Mouse (Mus musculus) forebrain, embryonic 11.5 days (tissue): ENCODE measurements around the gene Pla2g4a. TPM values are rescaled to one million over a fixed set of nuclear protein-coding genes. Genes with fewer than 3 reads are reported as not detected.

Source experiments
- ATAC-seq: fragments of 200-750 bp; cut with Nextera tagmentation; replicated peaks from 2 replicates; pipeline ENCODE4 v1.8.0; 2017; ENCODE audit warnings: moderate TSS enrichment; ENCODE audit not compliant: low FRiP score
- DNase-seq: peaks from one replicate; pipeline ENCODE4 v3.0.0-alpha.2; 2017; ENCODE audit warnings: low spot score
- H3K27ac ChIP-seq: fragments of 300-500 bp; sonication (generic); 2 replicates; pipeline ENCODE4 v1.5.1; 2014; ENCODE audit warnings: low read depth, low read length
- H3K27me3 ChIP-seq: fragments of 300-500 bp; sonication (generic); 2 replicates; pipeline ENCODE4 v1.6.1; 2014; ENCODE audit warnings: mild to moderate bottlenecking, low read length, mixed read lengths; ENCODE audit not compliant: control insufficient read depth, insufficient read depth
- H3K36me3 ChIP-seq: fragments of 300-500 bp; sonication (generic); 2 replicates; pipeline ENCODE4 v1.6.1; 2014; ENCODE audit warnings: mild to moderate bottlenecking, low read length, moderate library complexity, mixed read lengths; ENCODE audit not compliant: control insufficient read depth, insufficient read depth
- H3K4me1 ChIP-seq: fragments of 300-500 bp; sonication (generic); replicated peaks from 2 replicates; pipeline ENCODE4 v1.6.1; 2014; ENCODE audit warnings: low read length, mixed read lengths; ENCODE audit not compliant: control insufficient read depth, insufficient read depth
- H3K4me2 ChIP-seq: fragments of 300-500 bp; sonication (generic); 2 replicates; pipeline ENCODE4 v1.6.1; 2014; ENCODE audit warnings: low read depth, mild to moderate bottlenecking, low read length, moderate library complexity, mixed read lengths; ENCODE audit not compliant: severe bottlenecking
- H3K4me3 ChIP-seq: fragments of 300-500 bp; sonication (generic); 2 replicates; pipeline ENCODE4 v1.5.1; 2014; ENCODE audit warnings: low read depth, low read length
- H3K9ac ChIP-seq: fragments of 300-500 bp; sonication (generic); 2 replicates; pipeline ENCODE4 v1.6.1; 2014; ENCODE audit warnings: low read length
- H3K9me3 ChIP-seq: fragments of 300-500 bp; sonication (generic); 2 replicates; pipeline ENCODE4 v1.6.1; 2016; ENCODE audit warnings: low read length, mixed read lengths; ENCODE audit not compliant: control insufficient read depth
- whole genome bisulfite sequencing: fragments of 180-500 bp; shearing (Covaris S2); extraction: QIAGEN DNeasy Blood & Tissue Kit; methylation state at CpG from one replicate; pipeline ENCODE4 v1.1.7; 2014; 5-methylcytosine and 5-hydroxymethylcytosine counted together
- polyA plus RNA-seq: library from polyadenylated mRNA; unstranded; fragments of >200 nt; fragmentation: Nextera tagmentation; extraction: Ambion mirVana; gene quantifications from 2 replicates; pipeline ENCODE4 v1.2.1, GENCODE M21; 2014

The Pla2g4a gene
- polyA plus RNA-seq, 1 experiment from 2014 or later: 3.4 TPM

GRCm38 (mm10) chr1:149919301-149919700, 41.8 kb downstream of the Pla2g4a start:
- Histone ChIP-seq H3K36me3 (no peaks in the 10 kb centered on the region), H3K4me1 (no peaks in the 10 kb centered on the region), H3K4me2 (no peak overlapping the region), H3K4me3 (no peak overlapping the region), H3K27ac (no peak overlapping the region), H3K27me3 (no peaks in the 10 kb centered on the region), H3K9ac (no peak overlapping the region), H3K9me3 (no peaks in the 10 kb centered on the region)
- DNase-seq: no peak
- WGBS: 89% methylated on average over 7 of the region's 7 CpGs
- ATAC-seq: no peak

DNA sequence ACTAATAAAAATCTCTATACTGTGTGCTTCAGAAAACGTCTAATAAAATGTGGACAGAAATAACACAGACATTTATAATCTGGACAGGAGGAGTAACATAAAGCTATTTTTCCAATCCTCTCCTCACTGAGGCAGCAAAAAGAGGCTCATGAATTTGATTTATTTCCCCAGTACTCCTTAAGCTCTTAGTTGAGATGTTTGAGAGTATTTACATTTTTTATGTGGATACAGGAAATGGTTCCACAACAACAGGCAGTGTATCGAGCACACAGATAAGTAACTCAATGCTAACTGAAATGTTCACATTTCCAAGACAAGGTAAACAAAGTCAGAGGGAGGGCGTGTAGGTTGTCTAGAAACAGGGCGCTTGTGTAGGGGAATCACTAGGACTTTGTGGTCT, 48.1 kb downstream of the Pla2g4a start:
- Histone ChIP-seq H3K4me2 (no peak overlapping the region), H3K9me3 (no peaks in the 10 kb centered on the region), H3K9ac (no peak overlapping the region), H3K4me3 (no peak overlapping the region), H3K36me3 (no peaks in the 10 kb centered on the region), H3K4me1 (no peaks in the 10 kb centered on the region), H3K27ac (no peak overlapping the region), H3K27me3 (no peaks in the 10 kb centered on the region)
- ATAC-seq: no peak
- 84% methylated on average over 4 of the region's 4 CpGs for WGBS
- no peak for DNase-seq

- Histone ChIP-seq H3K9ac (no peak overlapping the region), H3K27ac (no peak overlapping the region), H3K4me1 (no peaks in the 10 kb centered on the region), H3K36me3 (no peaks in the 10 kb centered on the region), H3K27me3 (no peaks in the 10 kb centered on the region), H3K4me3 (no peak overlapping the region), H3K9me3 (no peaks in the 10 kb centered on the region), H3K4me2 (no peak overlapping the region)
- no peak for ATAC-seq
- WGBS: 74% methylated on average over 4 of the region's 4 CpGs
- no peak for DNase-seq
Observed at GRCm38 (mm10) chr1:149911050-149911449, 50.0 kb downstream of the Pla2g4a start.

GRCm38 (mm10) chr1:149898001-149898625, 63.0 kb downstream of the Pla2g4a start:
- DNase-seq (no peak), ATAC-seq (no peak)
- no peaks in the 10 kb centered on the region; the same call in 1 of the 2 replicates for H3K27me3 ChIP-seq
- H3K36me3 ChIP-seq: no peaks in the 10 kb centered on the region
- H3K27ac ChIP-seq: no peak overlapping the region
- no peak overlapping the region for H3K9ac ChIP-seq
- WGBS: 80% methylated on average over 4 of the region's 4 CpGs
- no peaks in the 10 kb centered on the region for H3K4me1 ChIP-seq
- H3K9me3 ChIP-seq: no peaks in the 10 kb centered on the region
- H3K4me2 ChIP-seq: no peak overlapping the region
- no peak overlapping the region for H3K4me3 ChIP-seq

DNA sequence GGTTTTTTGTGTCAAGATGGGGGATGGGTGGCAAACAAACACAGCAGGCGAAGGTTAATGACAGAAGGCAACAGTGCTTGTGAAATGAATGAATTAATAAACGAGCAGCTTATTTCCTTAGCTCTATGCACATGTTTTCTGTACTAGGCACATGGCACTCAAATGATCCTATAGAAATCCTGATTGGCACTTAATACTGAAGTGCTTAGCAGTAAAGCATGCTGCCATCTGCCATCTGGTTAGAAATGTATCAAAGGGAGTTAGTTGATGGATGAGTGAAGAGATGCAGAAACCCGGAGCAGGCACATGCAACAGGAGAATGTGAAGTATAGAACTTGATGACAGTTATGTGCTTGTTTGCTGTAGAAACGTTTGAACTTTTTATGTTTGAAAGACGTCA, 64.5 kb downstream of the Pla2g4a start:
- ATAC-seq: peak; percentile 65; the same call in 1 of the 2 replicates

GRCm38 (mm10) chr1:149894940-149895339, 66.2 kb downstream of the Pla2g4a start:
- no peak overlapping the region for H3K4me2 ChIP-seq
- no peak overlapping the region for H3K27ac ChIP-seq
- WGBS: 91% methylated on average over 8 of the region's 8 CpGs
- H3K9me3 ChIP-seq: no peaks in the 10 kb centered on the region
- no peaks in the 10 kb centered on the region for H3K4me1 ChIP-seq
- ATAC-seq (no peak), DNase-seq (no peak)
- no peaks in the 10 kb centered on the region for H3K36me3 ChIP-seq
- H3K27me3 ChIP-seq: no peaks in the 10 kb centered on the region; the same call in 1 of the 2 replicates
- no peak overlapping the region for H3K4me3 ChIP-seq
- no peak overlapping the region for H3K9ac ChIP-seq

More for the DNA sequence above, 64.5 kb downstream of the Pla2g4a start:
- Histone ChIP-seq H3K36me3 (no peaks in the 10 kb centered on the region), H3K4me1 (no peaks in the 10 kb centered on the region), H3K27me3 (no peaks in the 10 kb centered on the region; the same call in 1 of the 2 replicates), H3K27ac (no peak overlapping the region), H3K9me3 (no peaks in the 10 kb centered on the region), H3K4me2 (no peak overlapping the region), H3K4me3 (no peak overlapping the region), H3K9ac (no peak overlapping the region)
- WGBS: 63% methylated on average over 5 of the region's 5 CpGs
- no peak for DNase-seq

GRCm38 (mm10) chr1:149893903-149894302, 67.2 kb downstream of the Pla2g4a start:
- Histone ChIP-seq H3K4me1 (no peaks in the 10 kb centered on the region), H3K9ac (no peak overlapping the region), H3K27ac (no peak overlapping the region), H3K4me2 (no peak overlapping the region), H3K4me3 (no peak overlapping the region), H3K27me3 (no peaks in the 10 kb centered on the region; the same call in 1 of the 2 replicates), H3K36me3 (no peaks in the 10 kb centered on the region), H3K9me3 (no peaks in the 10 kb centered on the region)
- ATAC-seq (no peak), DNase-seq (no peak)
- 93% methylated on average over 2 of the region's 2 CpGs for WGBS

- no peaks in the 10 kb centered on the region for H3K27me3 ChIP-seq
- no peaks in the 10 kb centered on the region for H3K36me3 ChIP-seq
- no peak overlapping the region for H3K9ac ChIP-seq
- ATAC-seq (no peak), DNase-seq (no peak)
- no peaks in the 10 kb centered on the region for H3K9me3 ChIP-seq
- no peak overlapping the region for H3K27ac ChIP-seq
- no peak overlapping the region for H3K4me2 ChIP-seq
- no peaks in the 10 kb centered on the region for H3K4me1 ChIP-seq
- no peak overlapping the region for H3K4me3 ChIP-seq
- 84% methylated on average over 5 of the region's 5 CpGs for WGBS
Observed at GRCm38 (mm10) chr1:149891057-149891456, 70.0 kb downstream of the Pla2g4a start.

DNA sequence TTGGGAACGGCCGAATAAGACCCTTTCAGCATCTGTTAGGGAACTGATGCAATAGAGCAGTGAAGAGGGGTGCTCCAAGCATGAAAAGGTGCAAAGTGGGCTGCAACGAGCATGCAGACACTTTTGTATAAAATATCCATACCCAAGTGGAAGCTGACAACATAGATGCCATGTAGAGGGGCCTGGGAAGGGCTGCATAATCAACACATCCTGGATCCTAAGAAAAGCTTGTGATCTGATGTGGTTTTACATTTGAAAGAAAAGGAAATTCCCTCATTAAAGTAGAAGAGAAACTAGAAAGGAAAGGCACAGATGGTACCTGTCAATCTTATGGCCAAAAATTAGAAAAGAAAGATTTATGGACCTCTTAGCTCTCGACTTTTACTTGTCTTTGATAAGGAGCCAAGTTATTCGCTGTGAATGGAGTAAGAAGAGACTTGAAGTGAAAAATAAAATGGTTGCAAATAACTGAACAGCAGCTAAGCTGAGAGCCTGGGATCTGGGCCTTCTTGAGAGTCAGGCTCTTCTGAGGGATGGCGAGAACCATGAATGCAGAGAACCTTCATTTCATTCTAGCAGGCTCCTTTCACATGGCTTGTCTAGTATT, 78.6 kb downstream of the Pla2g4a start:
- no peak for DNase-seq
- WGBS: 77% methylated on average over 6 of the region's 6 CpGs
- no peak overlapping the region for H3K27ac ChIP-seq
- no peaks in the 10 kb centered on the region for H3K36me3 ChIP-seq
- no peaks in the 10 kb centered on the region for H3K27me3 ChIP-seq
- no peaks in the 10 kb centered on the region for H3K4me1 ChIP-seq
- H3K9me3 ChIP-seq: no peaks in the 10 kb centered on the region
- H3K9ac ChIP-seq: no peak overlapping the region
- H3K4me2 ChIP-seq: no peak overlapping the region
- H3K4me3 ChIP-seq: no peak overlapping the region
- ATAC-seq: no peak
